Mouse (Mus musculus) erythroblast, embryonic 14.5 days (primary cell): ENCODE measurements at regions not wholly inside any gene's neighbourhood (a gene's known extent, or its start where the extent isn't known, plus 50 kb on each side); places are given as distances from the start of the nearest gene placed in this dataset.

Source experiments
- GATA1 ChIP-seq: IDR thresholded peaks from 2 replicates; pipeline ENCODE4 v1.6.1; 2012; ENCODE audit warnings: low read length, inconsistent platforms, mixed read lengths
- TAL1 ChIP-seq: IDR thresholded peaks from 3 replicates; pipeline ENCODE4 v1.6.1; 2012; ENCODE audit warnings: low read length, inconsistent platforms, mixed read lengths

DNA sequence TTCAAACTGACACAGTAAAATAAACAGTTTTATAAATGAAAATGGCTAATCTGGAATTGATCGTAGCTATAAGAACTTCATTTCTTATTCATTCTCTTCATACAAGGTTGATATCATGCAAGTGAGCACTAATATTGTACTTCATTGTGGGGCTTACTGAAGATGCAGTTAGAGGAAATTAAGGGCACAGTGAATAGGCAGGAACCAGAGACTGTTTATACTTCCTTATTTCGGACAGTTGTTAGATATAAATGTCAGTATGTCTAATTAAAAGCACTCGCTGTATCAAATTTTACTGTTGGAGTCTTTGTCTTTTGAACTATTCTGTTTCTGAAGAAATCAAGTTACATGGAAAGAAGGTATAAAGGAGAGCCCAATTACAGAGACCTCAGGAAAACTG lies 208.5 kb upstream of the Pkn2 start:
- TF ChIP-seq GATA1: no peak
- TF ChIP-seq TAL1: no peak
